Mouse (Mus musculus): ENCODE results near the gene Lim2. TPM values are rescaled to one million over a fixed set of nuclear protein-coding genes. Genes with fewer than 3 reads are reported as not detected.

The Lim2 gene
- total RNA-seq, 2 experiments from 2014 or later, result not detected

GRCm38 (mm10) chr7:43432891-43433290 is 5.4 kb downstream of the Lim2 start:
- H3K27ac ChIP-seq, result no peak overlapping the region
- TF ChIP-seq CTCF (conservative IDR thresholded peaks at IDR 0.05), result no peak
- H3K4me3 ChIP-seq, result no peak overlapping the region
- DNase-seq (ENCODE audit: low spot score in 2 of 2), result no peak

- H3K27ac ChIP-seq, result no peak overlapping the region
- no peak overlapping the region for H3K4me3 ChIP-seq
- no peak for DNase-seq (ENCODE audit: low spot score in 2 of 2)
- no peak for TF ChIP-seq CTCF (conservative IDR thresholded peaks at IDR 0.05)
Observed at GRCm38 (mm10) chr7:43434676-43435075, 7.2 kb downstream of the Lim2 start.

DNA sequence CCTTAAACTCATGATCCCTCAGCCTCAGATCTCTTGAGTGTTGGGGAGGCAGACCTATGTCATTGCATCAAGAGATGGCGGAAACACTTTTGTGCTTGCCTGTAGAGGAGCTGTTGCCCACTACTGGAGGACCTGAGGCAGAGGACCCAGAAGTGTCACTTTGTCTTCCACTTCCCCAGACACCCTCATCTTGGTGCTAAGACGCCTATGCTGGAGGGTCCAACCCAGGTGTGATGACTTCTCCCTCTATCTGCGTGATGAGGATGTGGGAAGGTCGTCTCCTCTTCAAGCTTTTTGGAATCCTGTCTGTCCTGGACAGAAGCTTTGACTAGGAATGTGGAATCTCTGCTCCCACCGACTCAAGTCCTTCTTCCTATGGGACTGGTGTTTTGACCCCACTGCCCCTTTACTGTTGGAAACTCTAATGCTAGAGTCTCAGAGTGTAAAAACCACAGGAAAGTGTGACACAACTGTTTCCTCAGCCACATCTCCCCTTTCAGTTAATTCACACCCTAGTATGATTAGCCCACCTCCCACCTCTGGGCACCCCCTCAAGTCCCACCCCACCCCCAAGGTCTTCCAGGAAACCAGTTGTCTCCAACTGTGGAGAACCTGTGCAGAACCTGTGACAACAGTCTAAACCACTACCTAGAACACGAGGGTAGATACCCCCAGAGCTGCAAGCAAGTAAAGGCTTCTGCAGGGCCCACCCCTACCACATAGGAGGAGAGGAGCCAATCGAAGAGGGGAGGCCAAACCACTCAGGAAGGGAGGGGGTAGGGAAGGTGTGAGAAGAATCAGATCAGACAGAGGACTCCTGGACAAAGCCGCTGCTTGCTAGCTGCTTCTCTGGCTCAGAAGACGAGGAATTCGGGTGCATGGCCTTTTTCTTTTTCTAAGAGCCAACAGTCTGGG is 9.1 kb downstream of the Lim2 start, which contains the start of gene Nkg7:
TSS of gene Nkg7 (plus strand) at position 733 of the 915 bp plus-strand sequence.
- no peak within 1 kb of the TSS for H3K4me3 ChIP-seq
- no peak for TF ChIP-seq CTCF (conservative IDR thresholded peaks at IDR 0.05)
- no peak for DNase-seq (ENCODE audit: low spot score in 2 of 2)
- no peak within 1 kb of the TSS for H3K27ac ChIP-seq

DNA sequence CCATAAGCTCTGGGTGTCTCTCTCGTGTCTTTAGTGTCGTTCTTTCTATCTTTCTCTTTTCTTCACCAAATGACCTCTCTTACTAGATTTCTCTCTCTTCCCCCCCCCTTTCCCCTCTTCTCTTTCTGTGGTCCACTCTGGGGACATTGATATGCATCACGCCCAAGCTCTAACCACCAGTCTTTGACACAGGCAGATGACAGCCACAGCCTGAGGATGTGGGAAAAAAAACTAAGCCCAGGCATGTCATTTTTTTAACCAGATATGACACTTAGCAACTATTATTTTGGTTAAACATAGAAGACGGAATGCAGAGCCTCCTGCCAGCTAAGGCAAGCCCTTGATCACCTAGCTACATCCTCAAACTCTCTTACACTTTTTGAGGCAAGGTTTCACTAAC is 11.1 kb downstream of the Lim2 start:
- no peak for TF ChIP-seq CTCF (conservative IDR thresholded peaks at IDR 0.05)
- no peak overlapping the region for H3K27ac ChIP-seq
- DNase-seq (ENCODE audit: low spot score in 2 of 2), result no peak
- no peak overlapping the region for H3K4me3 ChIP-seq

DNA sequence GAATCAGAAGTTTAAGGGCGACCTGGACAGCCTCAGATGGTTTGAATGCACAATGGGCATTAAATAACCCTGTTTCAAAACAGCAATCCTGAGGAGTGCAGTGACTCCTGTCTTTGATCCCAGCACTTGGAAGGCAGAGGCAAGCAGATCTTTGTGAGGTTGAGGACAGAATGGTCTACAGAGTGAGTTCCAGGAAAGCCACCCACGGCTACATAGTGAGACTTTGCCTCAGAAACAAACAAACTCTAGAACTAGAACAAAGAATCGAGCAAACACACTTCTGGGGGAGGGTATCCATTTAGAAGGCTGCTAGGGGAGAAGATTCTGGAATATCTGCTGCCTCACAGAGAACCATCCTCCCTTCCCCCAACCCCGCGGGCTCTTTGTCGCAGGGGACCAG is 13.0 kb downstream of the Lim2 start, which contains the start of gene Cldnd2:
TSS of gene Cldnd2 (plus strand) at position 301 of the 400 bp plus-strand sequence.
- no peak for DNase-seq (ENCODE audit: low spot score in 2 of 2)
- TF ChIP-seq CTCF (conservative IDR thresholded peaks at IDR 0.05), result no peak
- H3K4me3 ChIP-seq, result no peak within 1 kb of the TSS
- H3K27ac ChIP-seq, result no peak within 1 kb of the TSS

- no peak for DNase-seq (ENCODE audit: low spot score in 2 of 2)
- H3K4me3 ChIP-seq, result no peak overlapping the region
- no peak overlapping the region for H3K27ac ChIP-seq
- no peak for TF ChIP-seq CTCF (conservative IDR thresholded peaks at IDR 0.05)
Observed at GRCm38 (mm10) chr7:43441071-43441470, 13.6 kb downstream of the Lim2 start.

DNA sequence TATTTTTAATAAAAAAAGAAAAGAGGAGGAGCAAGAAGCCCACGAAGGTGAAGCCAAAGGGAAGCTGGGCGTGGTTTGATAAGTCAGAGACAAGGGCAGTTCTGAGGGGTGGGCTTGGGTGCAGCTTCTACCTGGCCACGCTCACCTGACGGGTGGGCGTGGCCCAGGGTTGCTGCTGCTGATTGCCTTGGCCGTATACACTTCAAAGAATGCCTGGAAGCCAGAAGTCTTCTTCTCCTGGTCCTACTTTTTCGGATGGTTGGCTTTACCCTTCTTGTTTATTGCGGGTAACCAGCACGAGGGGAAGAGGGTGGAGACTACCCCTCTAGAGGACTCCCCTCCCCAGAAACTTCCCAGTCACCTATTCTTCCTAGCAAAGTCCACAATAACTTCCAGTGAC is 15.2 kb downstream of the Lim2 start:
- peak overlapping the region; percentile 97 for H3K27ac ChIP-seq
- no peak for DNase-seq (ENCODE audit: low spot score in 2 of 2)
- no peak for TF ChIP-seq CTCF (conservative IDR thresholded peaks at IDR 0.05)
- peak overlapping the region; percentile 79 for H3K4me3 ChIP-seq

- Histone ChIP-seq H3K27ac (peak overlapping the region; percentile 97), H3K4me3 (peak overlapping the region; percentile 79)
- peak; percentile 60 to 65 for DNase-seq (ENCODE audit: low spot score in 2 of 2)
- no peak for TF ChIP-seq CTCF (conservative IDR thresholded peaks at IDR 0.05)
Observed at GRCm38 (mm10) chr7:43443126-43443916, 15.9 kb downstream of the Lim2 start.

DNA sequence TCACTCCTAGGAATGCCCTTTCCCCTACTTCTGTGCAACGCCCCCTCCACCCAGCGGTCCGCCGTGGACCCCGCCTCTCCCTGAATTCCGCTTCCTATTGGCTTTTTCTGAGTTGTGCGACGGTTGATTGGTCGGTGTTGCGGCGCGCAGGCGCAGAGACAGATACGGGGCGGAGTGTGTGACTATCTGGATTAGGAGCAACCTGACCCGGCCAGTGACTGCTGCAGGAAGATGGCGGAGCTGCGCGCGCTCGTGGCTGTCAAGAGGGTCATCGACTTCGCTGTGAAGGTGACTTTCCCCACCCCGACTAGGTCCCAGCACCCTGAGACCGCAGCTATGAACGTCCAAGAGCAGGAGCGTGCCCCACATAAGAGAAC is 16.4 kb downstream of the Lim2 start, which contains the start of the genes Etfb and Gm45233:
TSS of gene Etfb (plus strand) at position 167 of the 377 bp plus-strand sequence.
TSS of gene Gm45233 (plus strand) at position 212 of the 377 bp plus-strand sequence.
- peak; percentile 92 to 96 for DNase-seq (ENCODE audit: low spot score in 2 of 2)
- Histone ChIP-seq H3K4me3 (peak within 1 kb of the TSS; percentile 79), H3K27ac (peak within 1 kb of the TSS; percentile 97)
- TF ChIP-seq CTCF (conservative IDR thresholded peaks at IDR 0.05), result no peak

DNA sequence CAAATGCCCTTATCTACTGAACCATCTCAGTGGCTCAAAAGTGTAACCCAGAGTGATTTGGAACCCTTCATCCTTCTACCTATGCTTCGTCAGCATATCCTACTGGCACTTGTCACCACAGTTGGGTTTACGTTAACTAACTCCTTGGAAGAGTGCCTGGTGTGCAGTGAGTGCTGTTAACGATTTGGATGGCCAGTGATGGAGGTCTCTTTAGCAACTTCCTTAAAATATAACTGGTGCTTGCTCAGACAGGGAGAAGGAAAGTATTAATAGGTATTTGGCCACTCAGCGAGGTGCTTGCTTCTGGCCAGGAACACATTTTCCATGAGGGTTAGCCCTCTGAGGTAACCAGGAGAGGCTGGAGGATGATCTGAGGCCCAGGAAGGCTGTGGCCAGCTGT is 20.3 kb downstream of the Lim2 start:
- no peak for TF ChIP-seq CTCF (conservative IDR thresholded peaks at IDR 0.05)
- no peak for DNase-seq (ENCODE audit: low spot score in 2 of 2)
- no peak overlapping the region for H3K27ac ChIP-seq
- H3K4me3 ChIP-seq, result no peak overlapping the region

GRCm38 (mm10) chr7:43448246-43448645 is 20.8 kb downstream of the Lim2 start:
- Histone ChIP-seq H3K4me3 (no peak overlapping the region), H3K27ac (no peak overlapping the region)
- DNase-seq (ENCODE audit: low spot score in 2 of 2), result no peak
- no peak for TF ChIP-seq CTCF (conservative IDR thresholded peaks at IDR 0.05)

- H3K4me3 ChIP-seq, result no peak overlapping the region
- DNase-seq (ENCODE audit: low spot score in 2 of 2), result no peak
- no peak for TF ChIP-seq CTCF (conservative IDR thresholded peaks at IDR 0.05)
- no peak overlapping the region for H3K27ac ChIP-seq
Observed at GRCm38 (mm10) chr7:43449811-43450210, 22.3 kb downstream of the Lim2 start.

DNA sequence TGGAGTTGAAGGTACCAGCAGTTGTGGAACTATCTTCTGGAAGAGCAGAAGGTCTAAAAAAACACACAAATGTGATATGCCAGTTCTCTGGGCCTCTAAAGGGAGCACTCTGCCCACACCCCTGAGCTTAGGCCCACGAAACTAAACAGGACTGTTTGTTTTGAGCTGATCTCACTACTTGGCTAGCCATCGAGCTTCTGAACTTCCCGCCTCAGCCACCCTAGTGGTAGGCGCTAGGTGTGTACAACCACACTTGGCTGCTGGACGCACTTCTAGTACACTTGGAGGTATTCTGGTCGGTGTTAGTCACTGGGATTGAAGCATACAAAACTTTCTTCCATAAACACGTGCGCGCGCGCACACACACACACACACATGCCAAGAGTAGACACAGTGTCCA is 24.3 kb downstream of the Lim2 start:
- no peak for DNase-seq (ENCODE audit: low spot score in 2 of 2)
- H3K27ac ChIP-seq, result no peak overlapping the region

More for the DNA sequence above, 24.3 kb downstream of the Lim2 start:
- H3K4me3 ChIP-seq, result no peak overlapping the region
- TF ChIP-seq CTCF (conservative IDR thresholded peaks at IDR 0.05), result no peak
